Mouse (Mus musculus) liver, embryonic 16.5 days (tissue): Measurements from ENCODE around the gene Sobp. TPM values are rescaled to one million over a fixed set of nuclear protein-coding genes. Genes with fewer than 3 reads are reported as not detected.

Source experiments
- ATAC-seq: fragments of 200-750 bp; cut with Nextera tagmentation; 2 replicates; pipeline ENCODE4 v1.8.0; 2017; ENCODE audit warnings: low read depth, mild to moderate bottlenecking, moderate number of reproducible peaks, moderate library complexity
- H3K27ac ChIP-seq: fragments of 300-500 bp; sonication (generic); 2 replicates; pipeline ENCODE4 v1.5.1; 2014; ENCODE audit warnings: mild to moderate bottlenecking, low read length
- H3K27me3 ChIP-seq: fragments of 300-500 bp; sonication (generic); 2 replicates; pipeline ENCODE4 v1.6.1; 2014; ENCODE audit warnings: low read depth, low read length, mixed read lengths; ENCODE audit not compliant: control insufficient read depth, insufficient read depth
- H3K36me3 ChIP-seq: fragments of 300-500 bp; sonication (generic); 2 replicates; pipeline ENCODE4 v1.6.1; 2014; ENCODE audit warnings: mild to moderate bottlenecking; ENCODE audit not compliant: control insufficient read depth, insufficient read depth
- H3K4me1 ChIP-seq: fragments of 300-500 bp; sonication (generic); 2 replicates; pipeline ENCODE4 v1.6.1; 2014; ENCODE audit warnings: low read depth, low read length, mixed read lengths; ENCODE audit not compliant: control insufficient read depth
- H3K4me2 ChIP-seq: fragments of 300-500 bp; sonication (generic); 2 replicates; pipeline ENCODE4 v1.6.1; 2014; ENCODE audit warnings: low read depth, low read length, mixed read lengths
- H3K4me3 ChIP-seq: fragments of 300-500 bp; sonication (generic); 2 replicates; pipeline ENCODE4 v1.5.1; 2014; ENCODE audit warnings: low read depth, mild to moderate bottlenecking, low read length
- H3K9ac ChIP-seq: fragments of 300-500 bp; sonication (generic); 2 replicates; pipeline ENCODE4 v1.6.1; 2014; ENCODE audit warnings: low read depth, low read length
- H3K9me3 ChIP-seq: fragments of 300-500 bp; sonication (generic); replicated peaks from 2 replicates; pipeline ENCODE4 v1.6.1; 2016; ENCODE audit warnings: low read length; ENCODE audit not compliant: control insufficient read depth
- WGBS: fragments of 180-500 bp; shearing (Covaris S2); extraction: QIAGEN DNeasy Blood & Tissue Kit; methylation state at CpG from one replicate; pipeline ENCODE4 v1.1.7; 2014; ENCODE audit not compliant: insufficient replicate concordance; 5-methylcytosine and 5-hydroxymethylcytosine counted together
- polyA plus RNA-seq: library from polyadenylated mRNA; unstranded; fragments of >200 nt; fragmentation: Nextera tagmentation; extraction: Ambion mirVana; gene quantifications from 2 replicates; pipeline ENCODE4 v1.2.1, GENCODE M21; 2015

Sobp gene
- polyA plus RNA-seq, 1 experiment from 2014 or later, result 0.02 TPM

GRCm38 (mm10) chr10:43087421-43087820, 86.9 kb downstream of the Sobp start:
- no peaks in the 10 kb centered on the region for H3K4me1 ChIP-seq
- WGBS, result 39% methylated on average over 2 of the region's 2 CpGs

GRCm38 (mm10) chr10:43086888-43087287, 87.4 kb downstream of the Sobp start:
- no peaks in the 10 kb centered on the region for H3K27me3 ChIP-seq
- H3K4me1 ChIP-seq, result no peaks in the 10 kb centered on the region
- ATAC-seq, result no peak
- H3K4me2 ChIP-seq, result no peak overlapping the region
- WGBS, result 69% methylated on average over 6 of the region's 6 CpGs
- H3K4me3 ChIP-seq, result no peak overlapping the region
- no peak overlapping the region for H3K9ac ChIP-seq
- no peak overlapping the region for H3K27ac ChIP-seq
- no peaks in the 10 kb centered on the region for H3K36me3 ChIP-seq
- no peaks in the 10 kb centered on the region for H3K9me3 ChIP-seq

More at GRCm38 (mm10) chr10:43087421-43087820, 86.9 kb downstream of the Sobp start:
- Histone ChIP-seq H3K9ac (no peak overlapping the region), H3K9me3 (no peaks in the 10 kb centered on the region), H3K27ac (no peak overlapping the region), H3K27me3 (no peaks in the 10 kb centered on the region), H3K4me2 (no peak overlapping the region), H3K4me3 (no peak overlapping the region), H3K36me3 (no peaks in the 10 kb centered on the region)
- ATAC-seq, result no peak

- H3K27me3 ChIP-seq, result no peaks in the 10 kb centered on the region
- no peak overlapping the region for H3K9ac ChIP-seq
- H3K4me3 ChIP-seq, result no peak overlapping the region
- H3K9me3 ChIP-seq, result no peaks in the 10 kb centered on the region
- no peak for ATAC-seq
- WGBS, result 41% methylated on average over 6 of the region's 6 CpGs
- no peak overlapping the region for H3K4me2 ChIP-seq
- no peaks in the 10 kb centered on the region for H3K4me1 ChIP-seq
- H3K27ac ChIP-seq, result no peak overlapping the region
- no peaks in the 10 kb centered on the region for H3K36me3 ChIP-seq
Observed at GRCm38 (mm10) chr10:43084087-43084366, 90.3 kb downstream of the Sobp start.

GRCm38 (mm10) chr10:43083288-43084086, 90.8 kb downstream of the Sobp start:
- no peak overlapping the region for H3K4me2 ChIP-seq
- no peaks in the 10 kb centered on the region for H3K4me1 ChIP-seq
- H3K27me3 ChIP-seq, result no peaks in the 10 kb centered on the region
- 59% methylated on average over 8 of the region's 9 CpGs for WGBS
- no peak for ATAC-seq
- no peaks in the 10 kb centered on the region for H3K36me3 ChIP-seq
- H3K9me3 ChIP-seq, result no peaks in the 10 kb centered on the region
- no peak overlapping the region for H3K27ac ChIP-seq
- no peak overlapping the region for H3K9ac ChIP-seq
- no peak overlapping the region for H3K4me3 ChIP-seq

- Histone ChIP-seq H3K27ac (no peak overlapping the region), H3K9ac (no peak overlapping the region), H3K4me3 (no peak overlapping the region), H3K4me1 (no peaks in the 10 kb centered on the region), H3K9me3 (no peaks in the 10 kb centered on the region), H3K27me3 (no peaks in the 10 kb centered on the region), H3K4me2 (no peak overlapping the region), H3K36me3 (no peaks in the 10 kb centered on the region)
- no peak for ATAC-seq
- WGBS, result 55% methylated on average over 3 of the region's 3 CpGs
Observed at GRCm38 (mm10) chr10:43081316-43081715, 93.0 kb downstream of the Sobp start.

- no peak for ATAC-seq
- Histone ChIP-seq H3K27me3 (no peaks in the 10 kb centered on the region), H3K9ac (no peak overlapping the region), H3K9me3 (no peaks in the 10 kb centered on the region), H3K4me1 (no peaks in the 10 kb centered on the region), H3K4me3 (no peak overlapping the region), H3K27ac (no peak overlapping the region), H3K36me3 (no peaks in the 10 kb centered on the region), H3K4me2 (no peak overlapping the region)
- 53% methylated on average over 13 of the region's 13 CpGs for WGBS
Observed at GRCm38 (mm10) chr10:43075535-43076152, 98.7 kb downstream of the Sobp start.

- Histone ChIP-seq H3K36me3 (no peaks in the 10 kb centered on the region), H3K27ac (no peak overlapping the region), H3K4me3 (no peak overlapping the region), H3K4me2 (no peak overlapping the region), H3K9ac (no peak overlapping the region), H3K9me3 (no peaks in the 10 kb centered on the region), H3K4me1 (no peaks in the 10 kb centered on the region), H3K27me3 (no peaks in the 10 kb centered on the region)
- no peak for ATAC-seq
- 59% methylated on average over 8 of the region's 8 CpGs for WGBS
Observed at GRCm38 (mm10) chr10:43073281-43073680, 101.0 kb downstream of the Sobp start.

GRCm38 (mm10) chr10:43070893-43071292, 103.4 kb downstream of the Sobp start:
- WGBS, result 74% methylated on average over 6 of the region's 6 CpGs
- H3K36me3 ChIP-seq, result no peaks in the 10 kb centered on the region
- H3K4me1 ChIP-seq, result no peaks in the 10 kb centered on the region
- no peaks in the 10 kb centered on the region for H3K27me3 ChIP-seq
- no peak overlapping the region for H3K9ac ChIP-seq
- no peak overlapping the region for H3K27ac ChIP-seq
- no peak for ATAC-seq
- no peaks in the 10 kb centered on the region for H3K9me3 ChIP-seq
- no peak overlapping the region for H3K4me3 ChIP-seq
- H3K4me2 ChIP-seq, result no peak overlapping the region

GRCm38 (mm10) chr10:43065331-43065730, 109.0 kb downstream of the Sobp start:
- Histone ChIP-seq H3K4me2 (no peak overlapping the region), H3K27ac (no peak overlapping the region), H3K27me3 (no peaks in the 10 kb centered on the region), H3K4me1 (no peaks in the 10 kb centered on the region), H3K9ac (no peak overlapping the region), H3K4me3 (no peak overlapping the region), H3K9me3 (no peaks in the 10 kb centered on the region), H3K36me3 (no peaks in the 10 kb centered on the region)
- no peak for ATAC-seq
- WGBS, result 60% methylated on average over 7 of the region's 7 CpGs
